Mouse (Mus musculus): ENCODE data around the gene Kcnip3. TPM values are rescaled to one million over a fixed set of nuclear protein-coding genes. Genes with fewer than 3 reads are reported as not detected.

Gene Kcnip3
- polyA plus RNA-seq, 1 experiment from 2014 or later: 2.4 TPM

- Histone ChIP-seq H3K9ac (no peak overlapping the region), H3K4me3 (no peak overlapping the region), H3K27me3 (no peaks in the 10 kb centered on the region), H3K4me2 (no peak overlapping the region), H3K9me3 (no peaks in the 10 kb centered on the region), H3K36me3 (no peaks in the 10 kb centered on the region), H3K27ac (no peak overlapping the region), H3K4me1 (peaks cover 12% of the 10 kb centered on the region)
- 77% methylated on average over 9 of the region's 9 CpGs for WGBS
- ATAC-seq (ENCODE audit: insufficient number of reproducible peaks, insufficient read depth, low FRiP score, low TSS enrichment, low read depth): no peak
These were observed 7.3 kb downstream of the Kcnip3 start for GRCm38 (mm10) chr2:127514380-127515124.

- Histone ChIP-seq H3K4me2 (no peak overlapping the region), H3K27me3 (no peaks in the 10 kb centered on the region), H3K4me3 (no peak overlapping the region), H3K4me1 (peaks cover 16% of the 10 kb centered on the region), H3K9ac (no peak overlapping the region), H3K27ac (no peak overlapping the region), H3K9me3 (no peaks in the 10 kb centered on the region), H3K36me3 (no peaks in the 10 kb centered on the region)
- ATAC-seq (ENCODE audit: insufficient number of reproducible peaks, insufficient read depth, low FRiP score, low TSS enrichment, low read depth): no peak
- 71% methylated on average over 3 of the region's 3 CpGs for WGBS
These were observed 8.7 kb downstream of the Kcnip3 start for GRCm38 (mm10) chr2:127513244-127513643.

- Histone ChIP-seq H3K4me2 (no peak overlapping the region), H3K4me1 (peaks cover 24% of the 10 kb centered on the region), H3K9me3 (no peaks in the 10 kb centered on the region), H3K36me3 (no peaks in the 10 kb centered on the region), H3K4me3 (no peak overlapping the region), H3K27ac (no peak overlapping the region), H3K27me3 (no peaks in the 10 kb centered on the region), H3K9ac (no peak overlapping the region)
- no peak for ATAC-seq (ENCODE audit: insufficient number of reproducible peaks, insufficient read depth, low FRiP score, low TSS enrichment, low read depth)
- 30% methylated on average over 4 of the region's 4 CpGs for WGBS
These were observed 10.5 kb downstream of the Kcnip3 start for GRCm38 (mm10) chr2:127511426-127511825.

GRCm38 (mm10) chr2:127507967-127508660, 13.8 kb downstream of the Kcnip3 start:
- Histone ChIP-seq H3K4me3 (no peak overlapping the region), H3K4me2 (no peak overlapping the region), H3K4me1 (peaks cover 24% of the 10 kb centered on the region), H3K9ac (peak overlapping the region; percentile 21; the same call in 1 of the 2 replicates), H3K9me3 (no peaks in the 10 kb centered on the region), H3K36me3 (no peaks in the 10 kb centered on the region), H3K27ac (no peak overlapping the region), H3K27me3 (no peaks in the 10 kb centered on the region)
- WGBS: 54% methylated on average over 7 of the region's 7 CpGs
- no peak for ATAC-seq (ENCODE audit: insufficient number of reproducible peaks, insufficient read depth, low FRiP score, low TSS enrichment, low read depth)

- no peak for ATAC-seq (ENCODE audit: insufficient number of reproducible peaks, insufficient read depth, low FRiP score, low TSS enrichment, low read depth)
- Histone ChIP-seq H3K36me3 (no peaks in the 10 kb centered on the region), H3K27me3 (no peaks in the 10 kb centered on the region), H3K9ac (no peak overlapping the region), H3K9me3 (no peaks in the 10 kb centered on the region), H3K4me1 (peaks cover 24% of the 10 kb centered on the region), H3K27ac (no peak overlapping the region), H3K4me2 (peak overlapping the region; percentile 20; the same call in 1 of the 2 replicates), H3K4me3 (no peak overlapping the region)
- WGBS: 28% methylated on average over 7 of the region's 7 CpGs
These were observed 14.7 kb downstream of the Kcnip3 start for GRCm38 (mm10) chr2:127507077-127507774.

- H3K36me3 ChIP-seq: no peaks in the 10 kb centered on the region
- no peak overlapping the region for H3K9ac ChIP-seq
- peaks cover 19% of the 10 kb centered on the region for H3K4me1 ChIP-seq
- H3K27ac ChIP-seq: peak overlapping the region; percentile 73
- peaks cover 6% of the 10 kb centered on the region for H3K27me3 ChIP-seq
- no peaks in the 10 kb centered on the region for H3K9me3 ChIP-seq
- no peak for ATAC-seq (ENCODE audit: insufficient number of reproducible peaks, insufficient read depth, low FRiP score, low TSS enrichment, low read depth)
- WGBS: 73% methylated on average over 6 of the region's 6 CpGs
- no peak overlapping the region for H3K4me2 ChIP-seq
- H3K4me3 ChIP-seq: no peak overlapping the region
These were observed 15.7 kb downstream of the Kcnip3 start for GRCm38 (mm10) chr2:127506131-127506632.

GRCm38 (mm10) chr2:127505196-127505595, 16.7 kb downstream of the Kcnip3 start:
- H3K9me3 ChIP-seq: no peaks in the 10 kb centered on the region
- peaks cover 13% of the 10 kb centered on the region; the same call in 1 of the 2 replicates for H3K4me1 ChIP-seq

GRCm38 (mm10) chr2:127503751-127504549, 17.9 kb downstream of the Kcnip3 start:
- Histone ChIP-seq H3K4me3 (no peak overlapping the region), H3K4me2 (no peak overlapping the region), H3K27me3 (peaks cover 6% of the 10 kb centered on the region), H3K9me3 (no peaks in the 10 kb centered on the region), H3K4me1 (peaks cover 8% of the 10 kb centered on the region; the same call in 1 of the 2 replicates), H3K9ac (no peak overlapping the region), H3K36me3 (no peaks in the 10 kb centered on the region), H3K27ac (no peak overlapping the region)
- WGBS: 46% methylated on average over 8 of the region's 8 CpGs
- no peak for ATAC-seq (ENCODE audit: insufficient number of reproducible peaks, insufficient read depth, low FRiP score, low TSS enrichment, low read depth)

More at GRCm38 (mm10) chr2:127505196-127505595, 16.7 kb downstream of the Kcnip3 start:
- no peak overlapping the region for H3K4me3 ChIP-seq
- H3K27me3 ChIP-seq: peaks cover 6% of the 10 kb centered on the region
- H3K9ac ChIP-seq: no peak overlapping the region
- no peaks in the 10 kb centered on the region for H3K36me3 ChIP-seq
- 74% methylated on average over 4 of the region's 4 CpGs for WGBS
- no peak for ATAC-seq (ENCODE audit: insufficient number of reproducible peaks, insufficient read depth, low FRiP score, low TSS enrichment, low read depth)
- peak overlapping the region; percentile 73; the same call in 1 of the 2 replicates for H3K27ac ChIP-seq
- H3K4me2 ChIP-seq: no peak overlapping the region

- Histone ChIP-seq H3K4me1 (no peaks in the 10 kb centered on the region), H3K36me3 (no peaks in the 10 kb centered on the region), H3K9me3 (no peaks in the 10 kb centered on the region), H3K27ac (no peak overlapping the region), H3K9ac (no peak overlapping the region), H3K27me3 (peaks cover 6% of the 10 kb centered on the region), H3K4me3 (no peak overlapping the region), H3K4me2 (no peak overlapping the region)
- no peak for ATAC-seq (ENCODE audit: insufficient number of reproducible peaks, insufficient read depth, low FRiP score, low TSS enrichment, low read depth)
- 68% methylated on average over 7 of the region's 7 CpGs for whole genome bisulfite sequencing
These were observed 20.8 kb downstream of the Kcnip3 start for GRCm38 (mm10) chr2:127501061-127501460.

- H3K9ac ChIP-seq: no peak overlapping the region
- H3K27me3 ChIP-seq: peaks cover 6% of the 10 kb centered on the region
- no peaks in the 10 kb centered on the region for H3K36me3 ChIP-seq
- no peaks in the 10 kb centered on the region for H3K9me3 ChIP-seq
- H3K4me1 ChIP-seq: no peaks in the 10 kb centered on the region
- 67% methylated on average over 8 of the region's 8 CpGs for WGBS
- H3K4me2 ChIP-seq: no peak overlapping the region
- ATAC-seq (ENCODE audit: insufficient number of reproducible peaks, insufficient read depth, low FRiP score, low TSS enrichment, low read depth): no peak
- H3K4me3 ChIP-seq: no peak overlapping the region
- no peak overlapping the region for H3K27ac ChIP-seq
These were observed 23.1 kb downstream of the Kcnip3 start for GRCm38 (mm10) chr2:127498750-127499149.

GRCm38 (mm10) chr2:127496321-127496720, 25.6 kb downstream of the Kcnip3 start:
- no peak for ATAC-seq (ENCODE audit: insufficient number of reproducible peaks, insufficient read depth, low FRiP score, low TSS enrichment, low read depth)
- H3K9ac ChIP-seq: no peak overlapping the region
- no peaks in the 10 kb centered on the region for H3K9me3 ChIP-seq
- 47% methylated on average over 1 of the region's 1 CpGs for WGBS
- no peaks in the 10 kb centered on the region for H3K36me3 ChIP-seq
- H3K4me3 ChIP-seq: no peak overlapping the region
- no peak overlapping the region for H3K27ac ChIP-seq
- H3K4me2 ChIP-seq: no peak overlapping the region
- H3K4me1 ChIP-seq: no peaks in the 10 kb centered on the region
- no peaks in the 10 kb centered on the region; the same call in 1 of the 2 replicates for H3K27me3 ChIP-seq

Measured in embryonic facial prominence, embryonic 13.5 days (tissue).